Mouse (Mus musculus): ENCODE data around the gene Unc13a.

Unc13a gene

GRCm38 (mm10) chr8:71686143-71686734, 14.7 kb upstream of the Unc13a start:
- DNase-seq (ENCODE audit: low read depth, low spot score): no peak

- no peak for DNase-seq (ENCODE audit: low read depth, low spot score)
These were observed 14.0 kb upstream of the Unc13a start for GRCm38 (mm10) chr8:71685573-71685972.

GRCm38 (mm10) chr8:71684701-71685100, 13.1 kb upstream of the Unc13a start:
- no peak for DNase-seq (ENCODE audit: low read depth, low spot score)

- DNase-seq (ENCODE audit: low read depth, low spot score): no peak
These were observed 11.3 kb upstream of the Unc13a start for GRCm38 (mm10) chr8:71682832-71683231.

GRCm38 (mm10) chr8:71681369-71681915, 9.9 kb upstream of the Unc13a start:
- no peak for DNase-seq (ENCODE audit: low read depth, low spot score)

GRCm38 (mm10) chr8:71680471-71680870, 8.9 kb upstream of the Unc13a start:
- DNase-seq (ENCODE audit: low read depth, low spot score): no peak

GRCm38 (mm10) chr8:71679550-71680168, 8.1 kb upstream of the Unc13a start:
- DNase-seq (ENCODE audit: low read depth, low spot score): no peak

- DNase-seq (ENCODE audit: low read depth, low spot score): no peak
These were observed 7.6 kb upstream of the Unc13a start for GRCm38 (mm10) chr8:71679116-71679515.

DNA sequence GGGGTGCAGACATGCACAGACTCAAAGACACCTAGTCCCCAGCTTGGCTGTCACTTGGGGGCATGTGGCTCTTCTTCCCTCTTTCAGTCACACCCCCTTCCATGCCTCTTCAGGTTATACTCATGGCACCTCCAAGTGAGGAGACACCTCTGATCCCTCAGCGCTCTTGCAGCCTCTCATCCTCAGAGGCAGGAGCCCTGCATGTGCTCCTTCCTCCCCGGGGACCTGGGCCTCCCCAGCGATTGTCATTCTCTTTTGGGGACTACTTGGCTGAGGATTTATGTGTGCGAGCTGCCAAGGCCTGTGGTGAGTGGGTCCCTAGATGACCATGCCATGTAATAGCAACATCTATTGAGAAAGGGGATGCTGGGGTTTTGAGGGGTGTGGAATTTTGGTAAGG, 6.7 kb upstream of the Unc13a start:
- no peak for DNase-seq (ENCODE audit: low read depth, low spot score)

DNA sequence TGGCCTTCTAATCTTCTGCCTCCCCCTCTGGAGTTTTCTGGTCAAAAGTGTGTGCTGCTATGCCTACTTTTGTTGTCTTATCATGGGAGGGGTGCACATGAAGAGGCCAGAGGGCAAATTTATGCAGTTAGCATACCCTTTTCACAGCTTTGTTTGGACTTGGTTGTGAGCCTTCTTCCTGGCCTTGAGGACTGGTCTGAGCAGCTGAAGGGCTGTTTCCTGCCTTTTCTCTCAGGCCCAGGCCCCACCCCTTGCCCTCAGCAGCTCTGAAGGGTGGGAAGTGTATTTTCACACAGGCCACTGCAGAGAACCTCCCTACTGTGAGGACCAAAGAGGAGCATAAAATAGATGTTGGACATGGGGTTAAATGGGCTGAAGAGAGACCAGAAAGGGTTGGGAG, 6.0 kb upstream of the Unc13a start:
- DNase-seq (ENCODE audit: low read depth, low spot score): no peak

DNA sequence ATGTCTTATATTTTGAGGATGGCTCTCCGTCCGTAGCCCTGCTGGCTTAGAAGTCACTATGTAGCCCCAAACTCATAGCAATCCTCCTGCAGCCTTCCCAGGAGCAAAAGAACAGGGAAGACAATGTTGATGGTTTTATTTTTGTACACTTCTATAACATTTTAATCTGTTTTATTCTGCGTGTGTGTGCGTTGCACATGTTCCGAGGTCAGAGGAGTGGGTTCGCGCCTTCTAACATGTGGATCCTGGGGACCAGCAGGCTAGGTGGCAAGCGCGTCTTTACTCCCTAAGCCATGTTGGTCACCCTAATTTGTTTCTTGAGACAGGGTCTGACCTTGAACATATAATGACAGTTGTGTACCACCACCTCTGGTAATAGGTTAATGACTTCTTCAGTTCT, 5.2 kb upstream of the Unc13a start:
- DNase-seq (ENCODE audit: low read depth, low spot score): no peak

GRCm38 (mm10) chr8:71676020-71676741, 4.6 kb upstream of the Unc13a start, which contains the start of gene Jak3:
Gene Jak3, plus strand, starts transcription at chr8:71676296.
- DNase-seq (ENCODE audit: low read depth, low spot score): no peak

DNA sequence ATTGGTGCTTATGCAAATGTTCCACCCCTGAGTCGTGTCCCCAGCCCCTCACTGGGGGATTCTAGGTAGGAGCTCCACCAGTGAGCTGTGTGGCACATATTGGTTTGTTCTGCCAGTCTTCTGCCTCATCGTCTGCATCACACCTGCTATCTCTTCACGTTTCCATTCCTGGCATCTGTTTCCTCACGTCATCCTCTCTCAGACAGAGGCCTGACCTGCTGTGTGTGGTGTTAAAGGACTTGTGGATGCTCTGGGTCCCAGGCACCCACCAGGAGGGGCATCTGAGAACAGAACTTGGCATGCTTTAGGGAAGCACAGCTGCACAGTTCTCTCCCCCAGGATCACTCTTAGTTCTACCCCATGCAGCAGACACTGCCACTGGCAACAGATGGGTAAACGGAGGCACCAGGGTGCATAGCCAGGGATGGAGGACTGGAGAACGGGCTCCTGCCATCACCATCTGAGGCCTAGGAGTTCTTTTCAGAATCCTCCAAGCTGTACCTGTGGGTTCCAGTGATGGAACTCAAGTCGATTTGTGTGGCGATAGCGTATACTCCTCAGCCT, 4.0 kb upstream of the Unc13a start:
- no peak for DNase-seq (ENCODE audit: low read depth, low spot score)

DNA sequence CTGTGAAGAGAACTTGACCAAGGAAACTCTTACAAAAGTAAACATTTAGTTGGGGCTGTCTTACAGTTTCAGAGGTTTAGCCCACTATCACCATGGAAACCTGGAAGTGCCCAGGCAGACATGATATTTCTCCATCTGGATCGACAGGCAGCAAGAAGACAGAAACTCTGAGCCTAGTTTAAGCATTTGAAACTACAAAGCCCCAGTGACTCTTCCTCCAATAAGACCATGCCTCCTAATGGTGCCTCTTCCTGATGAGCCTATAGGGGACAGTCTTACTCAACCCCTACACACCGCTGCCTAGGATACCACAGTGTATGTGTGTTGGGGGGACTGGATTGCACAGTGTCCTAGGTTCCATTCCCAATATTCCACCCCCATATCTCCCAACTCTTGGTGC, 2.5 kb upstream of the Unc13a start:
- no peak for DNase-seq (ENCODE audit: low read depth, low spot score)

GRCm38 (mm10) chr8:71672168-71672735, 695 bp upstream of the Unc13a start:
- DNase-seq (ENCODE audit: low read depth, low spot score): no peak

GRCm38 (mm10) chr8:71670621-71671548, 672 bp downstream of the Unc13a start:
- peak; percentile 74 for DNase-seq (ENCODE audit: low read depth, low spot score)

GRCm38 (mm10) chr8:71670198-71670597, 1.4 kb downstream of the Unc13a start:
- DNase-seq (ENCODE audit: low read depth, low spot score): no peak

- DNase-seq (ENCODE audit: low read depth, low spot score): no peak
These were observed 3.2 kb downstream of the Unc13a start for GRCm38 (mm10) chr8:71668220-71668975.

GRCm38 (mm10) chr8:71667256-71667655, 4.3 kb downstream of the Unc13a start:
- no peak for DNase-seq (ENCODE audit: low read depth, low spot score)

- DNase-seq (ENCODE audit: low read depth, low spot score): no peak
These were observed 4.7 kb downstream of the Unc13a start for GRCm38 (mm10) chr8:71666855-71667254.

Measured in retina, postnatal 7 days (tissue).